Mouse (Mus musculus): ENCODE measurements around the gene Nme8.

DNA sequence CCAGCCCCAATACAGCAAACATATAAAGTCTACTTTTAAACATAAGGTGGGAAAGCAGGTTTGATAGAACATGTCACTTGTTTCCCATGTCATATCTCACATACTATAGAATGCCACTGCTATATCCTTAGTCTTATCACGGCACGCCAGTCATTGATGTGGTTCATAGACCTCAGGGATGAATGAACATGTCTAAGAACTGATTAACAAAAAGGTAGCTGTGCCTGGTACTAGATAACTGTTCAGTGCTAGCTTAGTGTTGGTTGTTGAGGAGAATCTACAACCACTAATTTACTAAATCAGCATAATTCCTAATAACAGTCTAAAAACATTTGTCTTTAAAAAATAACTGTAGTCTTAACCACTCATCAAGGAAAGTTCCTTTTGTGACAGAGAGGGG, 47.8 kb downstream of the Nme8 start:
- no peak for TF ChIP-seq POLR2A (IDR thresholded peaks at IDR 0.05; ENCODE audit: low read depth, low read length)
- TF ChIP-seq USF1 (IDR thresholded peaks at IDR 0.05; ENCODE audit: low read depth, low read length) = no peak
- no peak for TF ChIP-seq EP300 (IDR thresholded peaks at IDR 0.05; ENCODE audit: low read length)
- no peak for TF ChIP-seq CTCF (conservative IDR thresholded peaks at IDR 0.05 in 1 of 2, IDR thresholded peaks at IDR 0.05 in 1 of 2; ENCODE audit: low read depth in 2 of 2, low read length in 2 of 2)
- TF ChIP-seq ZKSCAN1 (IDR thresholded peaks at IDR 0.05; ENCODE audit: borderline replicate concordance, low read depth, low read length) = no peak
- no peak for TF ChIP-seq CHD2 (IDR thresholded peaks at IDR 0.05; ENCODE audit: low read length)
- TF ChIP-seq KAT2A (IDR thresholded peaks at IDR 0.05; ENCODE audit: insufficient replicate concordance, low read length) = no peak
- no peak for TF ChIP-seq SMC3 (IDR thresholded peaks at IDR 0.05; ENCODE audit: low read depth, low read length)
- no peak for TF ChIP-seq MAZ (IDR thresholded peaks at IDR 0.05; ENCODE audit: low read depth, low read length)
- no peak for TF ChIP-seq TBP (conservative IDR thresholded peaks at IDR 0.05; ENCODE audit: low read depth, low read length)
- no peak for TF ChIP-seq IRF4 (IDR thresholded peaks at IDR 0.05; ENCODE audit: low read depth, low read length)
- TF ChIP-seq SIN3A (IDR thresholded peaks at IDR 0.05; ENCODE audit: low read length) = no peak
- no peak for TF ChIP-seq MAX (IDR thresholded peaks at IDR 0.05; ENCODE audit: low read length)
- no peak for TF ChIP-seq JUND (conservative IDR thresholded peaks at IDR 0.05; ENCODE audit: low read depth, low read length)
